Mouse (Mus musculus) spleen, postnatal 0 days (tissue): ENCODE measurements around the gene Serpinb3d. TPM values are rescaled to one million over a fixed set of nuclear protein-coding genes. Genes with fewer than 3 reads are reported as not detected.

Experiments
- polyA plus RNA-seq: library from polyadenylated mRNA; unstranded; fragments of >200 nt; fragmentation: Nextera tagmentation; extraction: Ambion mirVana; gene quantifications from 2 replicates; pipeline ENCODE4 v1.2.1, GENCODE M21; 2015

Serpinb3d gene
- polyA plus RNA-seq: not detected in 2 replicates

GRCm38 (mm10) chr1:107083406-107083805 lies at the start of gene Serpinb3d:
TSS of gene Serpinb3d (minus strand) at chr1:107083506.

GRCm38 (mm10) chr1:107052203-107052602 lies 31.1 kb downstream of the Serpinb3d start, which contains the start of gene Serpinb3a:
TSS of gene Serpinb3a (minus strand) at chr1:107052303.

Other genes with a start within 250 kb of the Serpinb3d start
- gene Serpinb5, start 222.3 kb downstream of the Serpinb3d start, polyA plus RNA-seq: 0.13 and 0.56 TPM in 2 replicates
- not detected in 2 replicates for gene Serpinb12, start 149.1 kb downstream of the Serpinb3d start, polyA plus RNA-seq
- gene Serpinb13, start 102.5 kb downstream of the Serpinb3d start, polyA plus RNA-seq: not detected in 2 replicates
- not detected in 2 replicates for gene Serpinb3a, start 31.2 kb downstream of the Serpinb3d start, polyA plus RNA-seq
- not detected in 2 replicates for gene Serpinb3b, start 194.9 kb upstream of the Serpinb3d start, polyA plus RNA-seq
- not detected in 2 replicates for gene Serpinb3c, start 194.9 kb upstream of the Serpinb3d start, polyA plus RNA-seq